ENCODE assay signal across 11 mouse cellular contexts in the genomic region with DNA sequence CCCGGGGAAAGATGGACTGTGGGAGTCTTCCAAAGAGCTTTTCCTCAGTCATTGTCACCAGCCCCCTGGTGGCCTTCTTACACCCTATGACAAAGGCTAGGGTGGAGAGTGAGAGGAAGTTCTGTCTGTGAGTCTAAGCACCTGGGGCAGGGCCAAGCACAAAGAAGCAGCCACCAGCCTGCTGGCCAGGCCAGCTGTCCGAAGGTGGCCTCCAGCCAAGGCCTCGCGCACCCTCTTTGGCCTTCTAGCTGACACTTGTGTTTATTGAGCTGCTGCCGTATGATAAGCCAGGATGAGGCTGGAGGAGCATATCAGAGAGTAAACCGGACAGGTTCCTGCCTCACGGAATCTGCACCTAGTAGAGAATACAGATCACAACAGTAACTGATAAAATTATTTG.
A peak's percentile ranks its signal among the peaks of the same experiment; 100 is the strongest.
DNase-seq lines count a peak whose midpoint lies in the region; ATAC-seq and TF ChIP-seq lines count a peak whose summit lies in the region.
"Had no signal": no experiment of that assay in that cellular context is flagged by ENCODE, and none has a peak within 500 bp of the region (broad histone marks: within the 10 kb centered on the region; RNA-seq: fewer than 3 reads in every experiment).

No protein-coding gene starts in this region.

- H3K4me2 ChIP-seq in kidney, postnatal 0 days (ENCODE audit: low read length): no peak overlapping the region
- H3K4me2 ChIP-seq: liver, embryonic 11.5 days had no signal

- no peak for ATAC-seq in kidney, postnatal 0 days (replicated peaks; ENCODE audit: low FRiP score, low read depth)
- ATAC-seq: activated CD4-positive, CD25-positive, alpha-beta regulatory T cell, adult 4 months had no signal

- intact Hi-C loops in gastrocnemius, adult 2 months (cut with DNase I): no loop called here
- intact Hi-C loops in left cerebral cortex, adult 2 months (cut with DNase I): no loop called here
- intact Hi-C loops in left cerebral cortex, postnatal 36 days (cut with DNase I): no loop called here

- no peaks in the 10 kb centered on the region for H3K9me3 ChIP-seq in kidney, postnatal 0 days (replicated peaks; ENCODE audit: low read length)

- no peaks in the 10 kb centered on the region for H3K36me3 ChIP-seq in kidney, postnatal 0 days (ENCODE audit: insufficient read depth, low read length)

- DNase-seq in kidney, postnatal 0 days (ENCODE audit: low spot score): no peak
- DNase-seq in kidney, adult 8-10 months: no peak
- peak; percentile 79 for DNase-seq in adrenal gland, postnatal 25 days
- DNase-seq in gastrocnemius, adult 2 months: peak; percentile 93
- peak; percentile 20 to 61 for DNase-seq in lung, postnatal 4 days
- no peak for DNase-seq in kidney, adult 18-20 months
- no peak for DNase-seq in left cerebral cortex, adult 2 months (ENCODE audit: extremely low spot score in 1 of 2, low spot score in 2 of 2)
- no peak for DNase-seq in left cerebral cortex, postnatal 36 days (ENCODE audit: low spot score in 2 of 2)
- DNase-seq: right cerebral cortex, postnatal 25 days had no signal

- no peaks in the 10 kb centered on the region for H3K27me3 ChIP-seq in kidney, postnatal 0 days (ENCODE audit: insufficient read depth, low read length)

- 74% methylated on average over 7 of the region's 7 CpGs for whole genome bisulfite sequencing in kidney, postnatal 0 days

- H3K27ac ChIP-seq in kidney, postnatal 0 days: no peak overlapping the region
- H3K27ac ChIP-seq in gastrocnemius, adult 2 months: peak overlapping the region; percentile 89
- H3K27ac ChIP-seq in left cerebral cortex, adult 2 months: no peak overlapping the region

- H3K4me3 ChIP-seq in kidney, postnatal 0 days (replicated peaks; ENCODE audit: low read depth, low read length): no peak overlapping the region
- peak overlapping the region; percentile 17 for H3K4me3 ChIP-seq in gastrocnemius, adult 2 months
- no peak overlapping the region for H3K4me3 ChIP-seq in left cerebral cortex, adult 2 months

- 0 out of 2 replicates have a peak, but pooled peaks have one; percentile 4 for TF ChIP-seq CTCF in kidney, postnatal 0 days (IDR thresholded peaks at IDR 0.05; ENCODE audit: low read depth)
- no peak for TF ChIP-seq CTCF in gastrocnemius, adult 2 months (IDR thresholded peaks at IDR 0.05)
- TF ChIP-seq CTCF in left cerebral cortex, adult 2 months (IDR thresholded peaks at IDR 0.05): no peak; the same call in 1 of the 2 replicates

- no peak overlapping the region for H3K9ac ChIP-seq in kidney, postnatal 0 days (ENCODE audit: low read depth, low read length)

- H3K4me1 ChIP-seq in kidney, postnatal 0 days (replicated peaks; ENCODE audit: insufficient read depth, low read length): no peaks in the 10 kb centered on the region

Comparison
In these comparisons a context has a peak if more than half of its experiments do, and no peak if none do; other contexts are left out.
1. DNase-seq: peak in adrenal gland, postnatal 25 days (single experiment), gastrocnemius, adult 2 months (single experiment) and lung, postnatal 4 days (2 of 2); none in kidney, postnatal 0 days (single experiment), kidney, adult 8-10 months (0 of 2), kidney, adult 18-20 months (single experiment), left cerebral cortex, adult 2 months (0 of 2) and left cerebral cortex, postnatal 36 days (0 of 2).